Mouse (Mus musculus) neural tube, embryonic 14.5 days (tissue): ENCODE results near the gene Rasal2. TPM values are rescaled to one million over a fixed set of nuclear protein-coding genes. Genes with fewer than 3 reads are reported as not detected.

Experiments used
- ATAC-seq: fragments of 200-750 bp; cut with Nextera tagmentation; 2 replicates; pipeline ENCODE4 v1.8.0; 2017; ENCODE audit warnings: low read depth, mild to moderate bottlenecking, moderate TSS enrichment, moderate library complexity
- H3K27ac ChIP-seq: fragments of 300-500 bp; sonication (generic); 2 replicates; pipeline ENCODE4 v1.5.1; 2014; ENCODE audit warnings: low read depth, mild to moderate bottlenecking, control low read depth, low read length, moderate library complexity, mixed read lengths
- H3K27me3 ChIP-seq: fragments of 300-500 bp; sonication (generic); 2 replicates; pipeline ENCODE4 v1.6.1; 2014; ENCODE audit warnings: low read length; ENCODE audit not compliant: control insufficient read depth, insufficient read depth
- H3K36me3 ChIP-seq: fragments of 300-500 bp; sonication (generic); 2 replicates; pipeline ENCODE4 v1.6.1; 2014; ENCODE audit warnings: low read length, mixed read lengths; ENCODE audit not compliant: control insufficient read depth, insufficient read depth
- H3K4me1 ChIP-seq: fragments of 300-500 bp; sonication (generic); 2 replicates; pipeline ENCODE4 v1.6.1; 2014; ENCODE audit warnings: low read length; ENCODE audit not compliant: control insufficient read depth, insufficient read depth
- H3K4me2 ChIP-seq: fragments of 300-500 bp; sonication (generic); 2 replicates; pipeline ENCODE4 v1.6.1; 2014; ENCODE audit warnings: mild to moderate bottlenecking, low read depth, low read length, control low read depth
- H3K4me3 ChIP-seq: fragments of 300-500 bp; sonication (generic); 2 replicates; pipeline ENCODE4 v1.5.1; 2014; ENCODE audit warnings: low read depth, low read length, control low read depth, mixed read lengths
- H3K9ac ChIP-seq: fragments of 300-500 bp; sonication (generic); replicated peaks from 2 replicates; pipeline ENCODE4 v1.6.1; 2014; ENCODE audit warnings: low read depth, mild to moderate bottlenecking, control low read depth, low read length, mixed read lengths
- H3K9me3 ChIP-seq: fragments of 300-500 bp; sonication (generic); 2 replicates; pipeline ENCODE4 v1.6.1; 2016; ENCODE audit warnings: low read length; ENCODE audit not compliant: control insufficient read depth
- whole genome bisulfite sequencing: fragments of 180-500 bp; shearing (Covaris S2); extraction: QIAGEN DNeasy Blood & Tissue Kit; methylation state at CpG from one replicate; pipeline ENCODE4 v1.1.7; 2014; 5-methylcytosine and 5-hydroxymethylcytosine counted together
- polyA plus RNA-seq: library from polyadenylated mRNA; unstranded; fragments of >200 nt; fragmentation: Nextera tagmentation; extraction: Ambion mirVana; gene quantifications from 2 replicates; pipeline ENCODE4 v1.2.1, GENCODE M21; 2014

Rasal2 gene
- polyA plus RNA-seq, 1 experiment from 2014 or later: 46.4 TPM

DNA sequence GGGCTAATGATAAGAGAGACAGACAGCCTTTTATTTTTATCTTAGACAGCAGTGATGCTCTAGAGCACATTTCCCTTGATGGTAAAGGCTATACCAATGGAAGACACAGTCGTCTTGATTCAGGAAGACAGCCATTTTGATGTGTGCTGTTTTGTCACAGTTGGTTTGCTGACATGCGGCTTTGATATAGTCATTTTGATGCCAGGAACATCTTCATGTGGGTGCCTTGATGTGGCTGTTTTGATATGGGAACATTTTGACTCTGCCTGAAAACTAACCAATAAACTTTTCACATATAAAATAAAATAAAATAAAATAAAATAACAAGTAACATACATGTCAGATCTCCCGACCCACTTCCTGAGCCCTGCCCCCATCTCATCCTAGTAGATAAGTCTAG is 16.0 kb upstream of the Rasal2 start:
- H3K4me3 ChIP-seq: no peak overlapping the region
- no peaks in the 10 kb centered on the region for H3K36me3 ChIP-seq
- H3K27ac ChIP-seq: no peak overlapping the region
- no peak overlapping the region for H3K9ac ChIP-seq
- no peaks in the 10 kb centered on the region for H3K4me1 ChIP-seq
- ATAC-seq: no peak
- H3K9me3 ChIP-seq: no peaks in the 10 kb centered on the region
- 93% methylated on average over 3 of the region's 3 CpGs for WGBS
- H3K27me3 ChIP-seq: no peaks in the 10 kb centered on the region
- no peak overlapping the region for H3K4me2 ChIP-seq

DNA sequence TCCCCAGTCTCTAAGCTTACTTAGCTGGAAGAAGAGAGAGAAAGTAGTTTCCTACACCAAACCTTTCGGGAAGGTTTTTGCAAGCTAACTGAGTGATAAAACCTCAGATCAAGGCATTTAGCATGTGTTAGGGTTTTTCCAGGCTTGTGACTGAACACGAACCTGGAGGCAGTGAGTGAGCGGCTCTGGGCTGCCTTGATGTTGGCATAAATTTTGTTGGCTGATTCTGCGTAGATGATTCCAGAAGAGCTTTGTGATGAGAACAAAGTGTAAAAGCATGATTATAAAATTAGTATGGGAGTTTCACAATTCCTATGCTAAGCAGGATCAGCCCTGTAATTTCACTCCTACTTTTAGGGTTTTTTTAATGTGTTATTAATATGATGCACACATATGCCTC is 15.2 kb upstream of the Rasal2 start:
- Histone ChIP-seq H3K9ac (no peak overlapping the region), H3K36me3 (no peaks in the 10 kb centered on the region), H3K27me3 (no peaks in the 10 kb centered on the region), H3K4me2 (no peak overlapping the region), H3K27ac (no peak overlapping the region), H3K9me3 (no peaks in the 10 kb centered on the region), H3K4me1 (no peaks in the 10 kb centered on the region), H3K4me3 (no peak overlapping the region)
- no peak for ATAC-seq
- 93% methylated on average over 4 of the region's 4 CpGs for WGBS

DNA sequence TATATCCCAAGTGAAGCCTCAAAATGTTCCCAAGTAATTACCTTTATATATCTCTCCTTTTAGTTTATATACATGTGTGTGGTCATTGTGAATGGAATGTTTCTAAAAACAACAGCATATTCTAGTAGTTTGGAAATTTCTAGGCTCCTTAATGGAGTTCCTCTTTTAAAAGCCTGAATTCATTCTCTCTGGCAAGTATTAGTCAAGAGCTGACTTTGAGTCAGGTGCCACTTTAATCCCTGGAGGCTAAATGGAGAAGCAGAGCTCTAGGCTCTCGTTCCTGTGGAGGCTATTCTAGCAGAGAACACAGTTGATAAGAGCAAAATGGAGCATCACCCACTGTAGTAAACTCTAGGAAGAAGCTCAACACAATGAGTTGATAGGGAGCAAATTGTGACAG is 14.5 kb upstream of the Rasal2 start:
- no peaks in the 10 kb centered on the region for H3K27me3 ChIP-seq
- no peak overlapping the region for H3K4me3 ChIP-seq
- H3K9ac ChIP-seq: no peak overlapping the region
- no peaks in the 10 kb centered on the region for H3K9me3 ChIP-seq
- no peaks in the 10 kb centered on the region for H3K36me3 ChIP-seq
- H3K4me1 ChIP-seq: no peaks in the 10 kb centered on the region
- H3K27ac ChIP-seq: no peak overlapping the region
- no peak overlapping the region for H3K4me2 ChIP-seq
- ATAC-seq: no peak
- WGBS: 74% methylated on average over 1 of the region's 1 CpGs

DNA sequence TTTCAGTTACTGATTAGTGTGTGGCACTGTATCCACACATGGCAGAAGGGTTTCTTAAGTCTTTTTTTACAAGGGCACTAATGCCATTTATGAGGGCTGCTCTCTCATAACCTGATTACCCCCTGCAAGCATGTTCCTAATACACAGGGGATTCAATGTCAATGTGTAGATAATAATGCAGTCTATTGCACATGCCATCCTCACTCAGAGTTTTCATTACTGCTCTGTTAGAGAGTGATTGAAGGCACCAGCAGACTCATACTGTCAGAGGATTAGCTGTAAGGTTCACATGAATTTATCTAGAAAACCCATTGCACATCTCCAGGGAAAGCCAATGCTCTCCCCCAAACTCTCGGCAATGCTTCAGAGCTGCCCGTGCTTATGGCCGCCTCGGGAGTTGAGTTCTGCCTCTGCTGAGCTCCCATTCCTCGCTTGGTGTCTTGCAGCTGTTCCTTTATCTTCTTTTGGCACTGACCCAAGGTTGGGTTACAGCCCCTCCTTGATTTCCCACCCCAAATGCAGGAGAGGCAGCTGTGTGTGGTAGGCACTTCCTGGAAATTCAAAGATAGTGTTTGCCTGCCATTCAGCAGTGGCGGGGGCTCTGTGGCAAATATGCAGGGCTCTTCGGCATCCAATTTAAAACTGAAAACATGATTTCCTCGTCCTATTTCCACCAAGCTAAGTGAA is 13.5 kb upstream of the Rasal2 start:
- Histone ChIP-seq H3K4me1 (no peaks in the 10 kb centered on the region), H3K4me3 (no peak overlapping the region), H3K36me3 (no peaks in the 10 kb centered on the region), H3K9me3 (no peaks in the 10 kb centered on the region), H3K4me2 (no peak overlapping the region), H3K9ac (no peak overlapping the region), H3K27ac (no peak overlapping the region), H3K27me3 (no peaks in the 10 kb centered on the region)
- peak; percentile 82 for ATAC-seq
- WGBS: 20% methylated on average over 8 of the region's 8 CpGs

DNA sequence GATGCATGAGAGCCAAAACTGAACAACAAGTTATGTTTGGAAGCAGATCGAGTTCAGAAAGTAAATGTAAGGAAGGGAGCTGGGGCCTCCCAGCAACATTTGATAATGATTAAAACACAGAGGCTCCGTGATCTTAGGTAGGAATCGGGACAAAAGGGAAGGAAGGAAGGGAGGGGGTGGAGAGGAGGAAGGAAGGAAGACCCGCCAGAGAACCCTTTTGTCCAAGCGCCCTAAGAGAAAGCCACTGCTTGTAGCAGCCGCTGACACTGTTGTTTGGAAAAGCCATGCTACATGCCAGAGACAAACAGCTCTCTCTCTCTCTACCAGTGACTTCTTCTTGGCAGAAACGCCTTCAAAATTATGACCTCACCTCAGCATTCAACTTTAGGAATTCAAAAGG is 5.5 kb upstream of the Rasal2 start:
- 51% methylated on average over 7 of the region's 7 CpGs for WGBS
- ATAC-seq: no peak
- no peak overlapping the region for H3K27ac ChIP-seq
- H3K4me1 ChIP-seq: no peaks in the 10 kb centered on the region
- no peaks in the 10 kb centered on the region for H3K27me3 ChIP-seq
- no peaks in the 10 kb centered on the region for H3K9me3 ChIP-seq
- H3K36me3 ChIP-seq: no peaks in the 10 kb centered on the region
- H3K4me3 ChIP-seq: no peak overlapping the region
- H3K9ac ChIP-seq: no peak overlapping the region
- no peak overlapping the region for H3K4me2 ChIP-seq

DNA sequence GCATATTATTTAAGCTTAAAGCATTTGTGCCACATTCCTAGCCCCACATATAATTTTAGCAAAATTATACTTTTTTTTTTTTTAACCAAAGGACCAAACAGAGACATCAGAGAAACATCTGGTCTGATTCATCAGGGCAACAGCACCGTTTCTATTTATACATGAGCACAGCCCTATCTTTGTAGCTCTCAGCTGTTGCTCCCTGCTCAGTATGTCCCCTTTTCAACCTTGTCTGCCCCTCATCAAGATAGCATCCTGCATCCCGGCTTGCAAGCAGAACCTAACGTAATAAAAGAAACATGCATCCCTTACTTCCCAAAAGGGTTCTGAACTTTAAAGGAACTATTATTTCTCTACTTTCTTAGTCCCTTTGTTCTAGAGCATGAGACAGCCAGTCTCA is 5.0 kb upstream of the Rasal2 start:
- no peak overlapping the region for H3K27ac ChIP-seq
- no peaks in the 10 kb centered on the region for H3K27me3 ChIP-seq
- H3K9me3 ChIP-seq: no peaks in the 10 kb centered on the region
- ATAC-seq: no peak
- no peak overlapping the region for H3K9ac ChIP-seq
- no peak overlapping the region for H3K4me2 ChIP-seq
- H3K4me1 ChIP-seq: no peaks in the 10 kb centered on the region
- no peaks in the 10 kb centered on the region for H3K36me3 ChIP-seq
- WGBS: 65% methylated on average over 3 of the region's 3 CpGs
- no peak overlapping the region for H3K4me3 ChIP-seq

DNA sequence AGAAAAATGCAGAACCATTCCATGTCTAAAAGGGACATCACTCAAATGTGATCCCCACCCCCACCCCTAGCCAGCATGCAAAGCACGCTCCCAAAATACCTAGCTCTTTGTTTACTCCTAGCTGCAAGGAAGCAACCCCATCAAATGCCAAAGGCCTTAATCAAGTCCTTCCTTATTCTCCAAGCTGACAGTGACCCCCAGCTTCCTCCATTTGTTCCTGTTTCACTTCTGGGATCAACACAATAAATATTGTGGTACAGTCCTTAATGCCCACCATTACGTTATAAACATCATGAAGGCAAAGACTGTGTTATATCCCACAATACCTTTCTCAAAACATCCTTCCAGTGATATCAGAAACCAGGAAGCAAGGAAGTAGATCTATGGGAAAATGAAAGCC is 4.2 kb upstream of the Rasal2 start:
- 79% methylated on average over 2 of the region's 2 CpGs for WGBS
- H3K9ac ChIP-seq: no peak overlapping the region
- H3K27ac ChIP-seq: no peak overlapping the region
- no peaks in the 10 kb centered on the region for H3K27me3 ChIP-seq
- no peak overlapping the region for H3K4me3 ChIP-seq
- no peak for ATAC-seq
- no peak overlapping the region for H3K4me2 ChIP-seq
- no peaks in the 10 kb centered on the region for H3K9me3 ChIP-seq
- H3K4me1 ChIP-seq: no peaks in the 10 kb centered on the region
- H3K36me3 ChIP-seq: no peaks in the 10 kb centered on the region

DNA sequence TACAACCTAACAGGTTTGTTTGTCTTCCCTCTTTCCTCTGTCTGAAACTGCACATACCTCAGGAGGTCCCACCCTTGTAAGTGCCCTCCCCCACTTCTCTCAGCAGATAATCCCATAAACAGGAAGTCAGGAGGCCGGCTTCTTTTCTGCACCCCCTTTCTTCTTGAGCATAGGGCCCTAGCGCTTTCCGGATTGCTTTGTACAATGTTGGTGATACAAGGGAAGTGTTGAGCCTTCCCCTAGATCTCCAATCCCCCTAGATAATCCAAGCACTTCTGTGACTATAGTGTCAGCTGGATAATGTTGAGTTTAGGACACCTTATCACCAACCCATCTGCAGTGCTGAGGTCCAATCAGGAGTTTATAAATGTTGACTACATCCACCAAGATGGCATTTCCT is 3.4 kb upstream of the Rasal2 start:
- H3K36me3 ChIP-seq: no peaks in the 10 kb centered on the region
- no peak overlapping the region for H3K27ac ChIP-seq
- no peak overlapping the region for H3K4me2 ChIP-seq
- H3K9me3 ChIP-seq: no peaks in the 10 kb centered on the region
- no peak for ATAC-seq
- no peak overlapping the region for H3K4me3 ChIP-seq
- 85% methylated on average over 3 of the region's 3 CpGs for WGBS
- peaks cover 5% of the 10 kb centered on the region; the same call in 1 of the 2 replicates for H3K4me1 ChIP-seq
- no peak overlapping the region for H3K9ac ChIP-seq
- H3K27me3 ChIP-seq: no peaks in the 10 kb centered on the region

DNA sequence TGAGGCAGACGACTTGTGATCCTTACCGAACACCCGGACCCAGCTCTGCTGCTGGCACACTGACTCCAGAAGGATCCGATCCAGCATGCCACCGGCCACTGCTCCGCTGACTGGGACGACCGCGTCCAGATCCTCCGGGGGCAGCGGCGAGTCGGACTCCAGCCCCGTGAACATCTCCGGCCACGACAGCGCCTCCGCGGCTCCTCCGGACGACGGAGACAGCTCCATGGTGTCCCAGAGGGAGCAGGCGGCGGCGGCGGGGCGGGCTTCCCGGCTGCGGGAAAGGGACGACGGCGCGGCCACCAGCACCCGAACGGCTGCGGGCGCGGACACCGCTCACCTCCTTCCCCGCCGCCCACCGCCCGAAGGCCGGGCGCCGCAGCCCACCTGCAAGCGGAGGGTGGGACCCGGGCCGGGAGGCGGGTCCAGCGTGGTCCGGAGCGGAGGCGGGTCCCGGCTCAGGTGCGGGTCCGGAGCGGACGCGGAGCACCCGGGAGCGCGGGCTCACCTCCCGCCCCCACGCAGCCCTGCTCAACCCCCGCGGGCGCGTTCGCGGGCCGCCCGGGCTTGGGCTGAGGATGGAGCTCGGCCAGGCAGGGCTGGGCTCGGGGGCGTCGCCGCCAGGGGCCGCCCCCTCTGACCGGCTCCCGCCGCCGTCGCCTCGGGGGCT is 549 bp downstream of the Rasal2 start:
- Histone ChIP-seq H3K9me3 (no peaks in the 10 kb centered on the region), H3K4me1 (peaks cover 12% of the 10 kb centered on the region; the same call in 1 of the 2 replicates), H3K4me3 (peak overlapping the region; percentile 84), H3K4me2 (peak overlapping the region; percentile 47), H3K9ac (peak overlapping the region; percentile 79), H3K27ac (peak overlapping the region; percentile 92), H3K36me3 (no peaks in the 10 kb centered on the region), H3K27me3 (no peaks in the 10 kb centered on the region)
- WGBS: 0% methylated on average over 47 of the region's 85 CpGs
- ATAC-seq: peak; percentile 91
